Mouse (Mus musculus) bone marrow, adult 2 months (tissue): ENCODE results near the gene Myl9. TPM values are rescaled to one million over a fixed set of nuclear protein-coding genes. Genes with fewer than 3 reads are reported as not detected.
A peak's percentile ranks its signal among the peaks of the same experiment; 100 is the strongest.

ENCODE experiments used
- H3K27ac ChIP-seq: fragments of 200-500 bp; 2 replicates; pipeline ENCODE4 v1.5.1; 2012; ENCODE audit warnings: low read depth, mild to moderate bottlenecking, control low read depth, inconsistent platforms, low read length; ENCODE audit not compliant: control insufficient read depth, poor library complexity, insufficient read depth
- H3K4me1 ChIP-seq: fragments of 200-500 bp; 2 replicates; pipeline ENCODE4 v1.6.1; 2011; ENCODE audit warnings: low read length; ENCODE audit not compliant: control insufficient read depth, insufficient read depth
- H3K4me3 ChIP-seq: fragments of 200-500 bp; replicated peaks from 2 replicates; pipeline ENCODE3; 2011; ENCODE audit warnings: mild to moderate bottlenecking, low read depth, low read length, control low read depth; ENCODE audit not compliant: control insufficient read depth
- CTCF ChIP-seq: fragments of 200-500 bp; IDR thresholded peaks from 2 replicates; pipeline ENCODE4 v1.5.1; 2011; ENCODE audit warnings: low read length, control low read depth; ENCODE audit not compliant: control insufficient read depth, insufficient read depth
- POLR2A ChIP-seq: fragments of 200-500 bp; IDR thresholded peaks from 2 replicates; pipeline ENCODE4 v1.6.1; 2011; ENCODE audit warnings: low read depth, mild to moderate bottlenecking, control low read depth, low read length, borderline replicate concordance; ENCODE audit not compliant: control insufficient read depth
- WGBS: fragments of 180-500 bp; shearing (Covaris S2); methylation state at CpG from one replicate; pipeline ENCODE4 v1.1.7; 2018; 5-methylcytosine and 5-hydroxymethylcytosine counted together
- polyA plus RNA-seq: library from polyadenylated mRNA; stranded (reverse); fragments of >200 nt; gene quantifications from 2 replicates; pipeline ENCODE4 v1.2.4, GENCODE M21; 2011; ENCODE audit warnings: low replicate concordance; ENCODE audit not compliant: missing spikeins, insufficient read depth, insufficient read length

The Myl9 gene
- polyA plus RNA-seq, 1 experiment = 110 TPM

DNA sequence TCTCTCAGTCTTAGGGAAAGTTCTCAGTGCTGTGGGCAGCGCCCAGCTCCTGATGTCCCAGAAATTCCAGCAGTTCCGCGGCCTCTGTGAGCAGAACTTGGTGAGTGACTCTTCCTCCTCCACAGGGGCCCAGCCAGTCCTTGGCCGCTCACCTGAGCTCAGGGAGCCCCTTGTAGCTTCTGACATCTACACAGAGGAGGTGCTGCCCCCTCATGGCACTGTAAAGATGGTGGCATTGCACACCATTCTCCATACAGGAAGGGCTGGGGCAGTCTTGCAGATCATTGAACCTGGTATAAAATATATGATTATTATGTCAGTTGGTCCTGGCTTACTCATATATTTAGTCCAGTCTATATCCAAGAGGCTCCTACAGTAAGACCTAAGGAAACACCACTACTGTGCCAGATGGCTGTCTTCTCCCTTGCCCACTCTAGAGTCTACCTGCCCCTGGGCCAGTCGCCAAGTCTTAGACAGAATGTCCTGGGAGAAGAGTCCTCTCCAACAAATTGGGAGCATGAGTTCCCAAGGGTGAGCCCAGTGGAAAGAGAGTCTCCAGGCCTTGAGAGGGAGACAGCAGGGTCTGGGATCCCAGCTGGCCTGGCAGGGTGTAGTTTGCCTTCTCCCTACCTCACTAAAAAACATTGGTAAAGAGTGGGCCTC is 14.2 kb upstream of the Myl9 start:
- TF ChIP-seq POLR2A (no peak), CTCF (peak; percentile 31; the same call in 1 of the 2 replicates)
- Histone ChIP-seq H3K4me3 (no peak overlapping the region), H3K4me1 (no peaks in the 10 kb centered on the region), H3K27ac (no peak overlapping the region)
- 76% methylated on average over 5 of the region's 5 CpGs for WGBS

DNA sequence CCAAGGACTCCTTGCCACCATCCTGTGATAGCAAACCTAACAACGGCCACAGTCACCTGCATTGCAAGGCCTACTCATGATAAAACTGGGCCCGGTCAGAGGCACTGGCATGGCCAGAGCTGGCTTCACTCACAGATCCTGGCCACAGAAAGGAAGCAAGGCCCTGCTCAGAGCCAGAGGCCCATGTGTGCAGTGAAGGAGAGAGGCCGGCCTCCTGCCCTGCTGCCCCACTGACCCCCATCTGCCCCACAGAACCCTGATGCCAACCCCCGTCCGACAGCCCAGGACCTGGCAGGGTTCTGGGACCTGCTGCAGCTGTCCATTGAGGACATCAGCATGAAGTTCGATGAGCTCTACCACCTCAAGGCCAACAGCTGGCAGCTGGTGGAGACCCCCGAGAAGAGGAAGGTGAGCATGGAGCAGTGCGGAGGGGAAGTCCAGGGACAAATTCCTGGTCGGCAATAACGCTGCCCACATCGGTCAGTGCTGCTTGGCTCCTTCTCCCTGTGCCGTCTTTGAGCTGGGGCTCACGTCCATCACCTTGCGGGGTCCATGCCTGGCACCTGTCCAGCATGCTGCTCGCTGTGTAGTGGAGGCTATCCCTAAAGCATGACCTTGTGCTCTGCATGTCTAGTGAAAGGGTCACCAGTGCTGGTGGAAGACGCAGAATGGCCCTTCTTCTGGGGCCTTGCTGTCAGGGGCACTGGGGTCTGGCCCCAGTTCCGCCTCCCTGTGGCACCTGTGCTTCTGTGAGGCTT is 13.5 kb upstream of the Myl9 start:
- no peak overlapping the region for H3K4me3 ChIP-seq
- TF ChIP-seq POLR2A = no peak
- TF ChIP-seq CTCF = no peak
- WGBS = 87% methylated on average over 17 of the region's 17 CpGs
- no peak overlapping the region for H3K27ac ChIP-seq
- no peaks in the 10 kb centered on the region for H3K4me1 ChIP-seq

DNA sequence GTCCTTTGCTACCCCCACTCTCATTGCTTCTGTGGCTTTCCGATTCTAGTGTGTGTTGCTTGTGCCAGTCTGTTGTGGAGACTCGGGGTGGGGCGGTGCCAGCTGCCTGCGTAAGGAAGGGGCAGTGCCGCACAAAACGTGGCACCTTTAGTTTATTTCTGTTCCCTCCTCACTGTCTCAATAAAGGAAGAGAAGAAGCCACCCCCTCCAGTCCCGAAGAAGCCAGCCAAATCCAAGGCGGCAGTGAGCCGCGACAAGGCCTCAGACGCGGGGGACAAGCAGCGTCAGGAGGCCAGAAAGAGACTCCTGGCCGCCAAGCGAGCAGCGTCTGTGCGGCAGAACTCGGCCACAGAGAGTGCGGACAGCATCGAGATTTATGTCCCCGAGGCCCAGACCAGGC is 12.7 kb upstream of the Myl9 start:
- no peaks in the 10 kb centered on the region for H3K4me1 ChIP-seq
- 85% methylated on average over 21 of the region's 21 CpGs for WGBS
- TF ChIP-seq CTCF (no peak), POLR2A (no peak)
- no peak overlapping the region for H3K4me3 ChIP-seq
- no peak overlapping the region; the same call in 1 of the 2 replicates for H3K27ac ChIP-seq

GRCm38 (mm10) chr2:156763101-156763500 is 12.1 kb upstream of the Myl9 start:
- Histone ChIP-seq H3K27ac (no peak overlapping the region), H3K4me3 (no peak overlapping the region), H3K4me1 (no peaks in the 10 kb centered on the region)
- WGBS = 59% methylated on average over 11 of the region's 11 CpGs
- no peak for TF ChIP-seq CTCF

- Histone ChIP-seq H3K4me1 (no peaks in the 10 kb centered on the region), H3K4me3 (no peak overlapping the region), H3K27ac (no peak overlapping the region)
- WGBS = 90% methylated on average over 10 of the region's 10 CpGs
- TF ChIP-seq CTCF (no peak), POLR2A (no peak)
These were observed 11.2 kb upstream of the Myl9 start for GRCm38 (mm10) chr2:156764022-156764421.

DNA sequence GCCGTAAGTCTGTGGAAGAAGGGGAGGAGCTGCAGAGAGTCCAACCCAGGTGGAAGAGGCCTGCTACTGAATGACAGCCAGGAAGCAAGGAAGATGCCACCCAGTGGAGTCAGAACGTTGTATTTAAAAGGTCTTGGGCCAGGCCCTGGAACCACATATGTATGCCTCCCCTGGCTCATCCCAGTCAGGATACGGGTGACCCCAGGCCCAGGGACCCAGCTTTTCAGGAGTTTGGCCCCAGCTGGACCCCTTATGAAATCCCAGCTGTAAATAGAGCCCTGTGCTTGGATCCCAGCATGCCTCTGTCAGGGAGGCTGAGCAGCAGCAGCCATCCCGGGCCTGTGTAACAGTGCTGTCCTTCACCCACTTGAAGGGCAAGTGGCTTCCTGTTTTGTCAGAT is 10.5 kb upstream of the Myl9 start:
- H3K27ac ChIP-seq = no peak overlapping the region
- H3K4me1 ChIP-seq = no peaks in the 10 kb centered on the region
- TF ChIP-seq POLR2A = no peak
- TF ChIP-seq CTCF = no peak
- H3K4me3 ChIP-seq = no peak overlapping the region
- 44% methylated on average over 4 of the region's 4 CpGs for WGBS

DNA sequence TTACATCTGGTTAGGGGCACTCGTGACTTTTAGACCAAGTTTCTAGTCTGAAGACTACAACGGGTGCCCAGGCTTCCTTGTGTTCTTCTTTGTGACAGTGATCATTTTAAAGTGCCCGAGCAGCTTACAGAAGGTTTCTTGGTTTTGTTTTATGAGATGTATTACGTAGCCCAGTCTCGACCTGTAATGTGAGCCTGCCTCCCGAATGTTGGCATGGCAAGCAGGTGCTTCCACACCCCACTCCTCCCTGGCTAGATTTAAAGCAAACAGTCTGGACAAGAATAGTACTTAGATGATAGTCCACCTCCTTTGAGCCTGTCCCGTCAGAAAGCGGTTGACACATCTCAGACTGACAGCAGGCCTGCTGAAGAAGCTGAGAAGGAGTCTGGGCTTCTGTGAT is 9.6 kb upstream of the Myl9 start:
- Histone ChIP-seq H3K27ac (no peak overlapping the region), H3K4me3 (no peak overlapping the region), H3K4me1 (no peaks in the 10 kb centered on the region)
- TF ChIP-seq POLR2A (no peak), CTCF (no peak)
- whole genome bisulfite sequencing = 81% methylated on average over 8 of the region's 8 CpGs

DNA sequence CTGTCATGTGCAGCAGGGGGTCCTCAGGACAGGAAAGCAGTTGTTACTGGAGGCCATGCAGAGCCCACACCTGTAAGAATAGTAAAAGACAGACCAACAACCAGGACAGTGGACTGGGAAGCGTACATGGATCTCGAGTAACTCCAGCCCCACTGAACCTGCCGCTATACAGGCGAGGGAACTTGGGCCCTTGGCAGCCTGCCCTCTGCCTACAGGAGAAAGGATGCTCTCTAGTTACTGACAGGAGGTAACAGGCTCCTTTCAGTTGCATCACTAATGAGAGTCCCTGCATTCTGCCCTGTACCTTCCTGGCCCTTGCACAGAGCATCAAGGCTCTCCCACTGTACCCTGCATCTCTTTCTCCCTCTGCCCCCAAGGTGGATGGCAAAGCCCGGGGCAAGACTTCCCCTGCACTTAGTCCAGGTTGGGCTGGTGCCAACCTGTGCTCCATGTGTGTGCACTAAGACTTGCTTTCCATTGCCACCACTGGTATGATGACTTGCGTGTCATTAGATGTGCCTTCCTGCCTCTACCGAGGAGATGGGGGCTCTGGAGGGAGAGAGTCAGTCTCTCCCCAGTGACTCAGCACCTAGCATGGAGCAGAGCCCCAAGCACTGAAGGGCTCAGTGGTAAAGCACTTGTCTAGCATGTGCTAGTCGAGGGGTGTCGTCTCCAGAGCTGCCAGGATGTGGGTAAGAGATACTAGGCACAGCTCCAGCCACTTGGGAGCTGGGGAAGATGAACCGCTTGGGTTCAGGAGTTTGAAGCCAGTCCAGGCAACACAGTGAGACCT is 8.8 kb upstream of the Myl9 start:
- H3K4me3 ChIP-seq = no peak overlapping the region
- TF ChIP-seq POLR2A (no peak), CTCF (no peak)
- H3K27ac ChIP-seq = no peak overlapping the region
- 28% methylated on average over 10 of the region's 10 CpGs for WGBS
- H3K4me1 ChIP-seq = no peaks in the 10 kb centered on the region
